Mouse (Mus musculus) left cerebral cortex, adult 11 months (tissue): ENCODE measurements around the gene Tmem95.
"Not testable (repeated sequence)": the region's sequence is repeated elsewhere in the genome, so short reads cannot be mapped to it uniquely, and the experiment has no call there.

ENCODE experiments used
- DNase-seq: peaks from one replicate; pipeline ENCODE4 v3.0.0; 2022; ENCODE audit warnings: low spot score

Gene Tmem95

GRCm38 (mm10) chr11:69877878-69878277 is at the start of gene Tmem95:
Tmem95 (minus strand) TSS chr11:69878018.
- no peak for DNase-seq

GRCm38 (mm10) chr11:69927501-69927900 is 49.7 kb upstream of the Tmem95 start:
- no peak for DNase-seq

GRCm38 (mm10) chr11:69922796-69923195 is 45.0 kb upstream of the Tmem95 start:
- no peak for DNase-seq

- no peak for DNase-seq
Measured at GRCm38 (mm10) chr11:69922012-69922756, 44.4 kb upstream of the Tmem95 start.

- DNase-seq: peak; percentile 100
Measured at GRCm38 (mm10) chr11:69921114-69922011, 43.5 kb upstream of the Tmem95 start, which contains the start of gene Eif5a. Eif5a (minus strand) TSS chr11:69921958.

GRCm38 (mm10) chr11:69920266-69921031 is 42.6 kb upstream of the Tmem95 start:
- DNase-seq: no peak

- DNase-seq: no peak
Measured at GRCm38 (mm10) chr11:69919661-69920265, 41.9 kb upstream of the Tmem95 start.

- DNase-seq: no peak
Measured at GRCm38 (mm10) chr11:69919053-69919452, 41.2 kb upstream of the Tmem95 start.

GRCm38 (mm10) chr11:69918118-69918517 is 40.3 kb upstream of the Tmem95 start:
- DNase-seq: no peak

- no peak for DNase-seq
Measured at GRCm38 (mm10) chr11:69917379-69917948, 39.6 kb upstream of the Tmem95 start.

GRCm38 (mm10) chr11:69916652-69917378 is 39.0 kb upstream of the Tmem95 start:
- DNase-seq: not testable (repeated sequence)

GRCm38 (mm10) chr11:69915667-69916627 is 38.1 kb upstream of the Tmem95 start:
- no peak for DNase-seq

- no peak for DNase-seq
Measured at GRCm38 (mm10) chr11:69914917-69915430, 37.2 kb upstream of the Tmem95 start.

GRCm38 (mm10) chr11:69914372-69914764 is 36.5 kb upstream of the Tmem95 start:
- no peak for DNase-seq

- peak; percentile 86 for DNase-seq
Measured at GRCm38 (mm10) chr11:69913554-69914371, 35.9 kb upstream of the Tmem95 start, which contains the start of gene Gps2. Gps2 (plus strand) TSS chr11:69913888.

- no peak for DNase-seq
Measured at GRCm38 (mm10) chr11:69912716-69913530, 35.1 kb upstream of the Tmem95 start.

GRCm38 (mm10) chr11:69911701-69912100 is 33.9 kb upstream of the Tmem95 start:
- DNase-seq: no peak
